Mouse (Mus musculus): ENCODE results near the gene Zfp993. TPM values are rescaled to one million over a fixed set of nuclear protein-coding genes. Genes with fewer than 3 reads are reported as not detected.
"Not testable (repeated sequence)": the region's sequence is repeated elsewhere in the genome, so short reads cannot be mapped to it uniquely, and the experiment has no call there.

The Zfp993 gene
- total RNA-seq (2022) = 1 to 10 TPM; 3.9 to 5.7 (median 5.0) TPM

GRCm38 (mm10) chr4:146610774-146611400 lies at the start of gene Zfp993:
TSS of gene Zfp993 (plus strand) at chr4:146610961.
- DNase-seq (ENCODE audit: low spot score in 2 of 2) = not testable (repeated sequence)

- DNase-seq (ENCODE audit: low spot score in 2 of 2) = not testable (repeated sequence)
Observed at GRCm38 (mm10) chr4:146579905-146580873, 30.6 kb upstream of the Zfp993 start.

- not testable (repeated sequence) for DNase-seq (ENCODE audit: low spot score in 2 of 2)
Observed at GRCm38 (mm10) chr4:146603578-146604399, 7.0 kb upstream of the Zfp993 start.

- DNase-seq (ENCODE audit: low spot score in 2 of 2) = not testable (repeated sequence)
Observed at GRCm38 (mm10) chr4:146644367-146644766, 33.6 kb downstream of the Zfp993 start.

- DNase-seq (ENCODE audit: low spot score in 2 of 2) = not testable (repeated sequence)
Observed at GRCm38 (mm10) chr4:146649641-146650040, 38.9 kb downstream of the Zfp993 start.

- DNase-seq (ENCODE audit: low spot score in 2 of 2) = not testable (repeated sequence)
Observed at GRCm38 (mm10) chr4:146650115-146650514, 39.4 kb downstream of the Zfp993 start.

- not testable (repeated sequence) for DNase-seq (ENCODE audit: low spot score in 2 of 2)
Observed at GRCm38 (mm10) chr4:146650639-146651038, 39.9 kb downstream of the Zfp993 start.

Other genes with a start within 250 kb of the Zfp993 start
- 1 to 10 TPM; 2.5 to 3.6 (median 3.3) TPM for gene Zfp992, start 161.9 kb upstream of the Zfp993 start, total RNA-seq (2022)
- 1 to 10 TPM in 1 of 4 experiments, under 1 TPM in 1, not detected in 2; 0.27 to 1.2 TPM for gene Zfp981, start 108.9 kb upstream of the Zfp993 start, total RNA-seq (2022)